Mouse (Mus musculus): ENCODE measurements around the gene Fcho2. TPM values are rescaled to one million over a fixed set of nuclear protein-coding genes. Genes with fewer than 3 reads are reported as not detected.
A peak's percentile ranks its signal among the peaks of the same experiment; 100 is the strongest.

Gene Fcho2
- total RNA-seq, 1 experiment = 13.6 TPM

DNA sequence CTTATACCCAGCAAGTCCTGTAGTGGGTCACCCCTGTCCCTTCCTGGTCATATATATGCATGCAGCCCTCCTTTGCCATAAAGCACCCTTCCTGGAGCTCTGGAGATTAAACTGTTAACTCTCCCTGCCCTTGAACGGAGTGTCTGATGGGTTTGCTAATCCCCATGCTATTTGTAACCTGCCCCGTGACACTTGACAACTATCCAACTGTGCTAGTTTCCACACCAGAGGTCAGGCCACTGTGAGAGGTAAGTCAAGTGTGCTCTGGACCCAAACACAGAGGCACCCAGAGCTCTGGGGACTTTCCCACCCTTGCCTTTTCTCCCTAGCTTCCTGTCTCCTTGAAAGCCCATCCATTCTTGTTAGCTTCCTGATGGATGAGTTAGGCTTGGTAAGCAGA is 119.7 kb downstream of the Fcho2 start:
- Histone ChIP-seq H3K4me1 (ENCODE audit: control insufficient read depth in 2 of 2, insufficient read depth in 2 of 2, low read length in 2 of 2, poor library complexity in 1 of 2) (no peaks in the 10 kb centered on the region), H3K9me3 (ENCODE audit: control insufficient read depth, insufficient read depth, low read depth, low read length) (no peaks in the 10 kb centered on the region), H3K4me3 (ENCODE audit: insufficient read depth in 1 of 2, low read depth in 1 of 2, low read length in 2 of 2, poor library complexity in 1 of 2, severe bottlenecking in 1 of 2) (no peak overlapping the region), H3K9ac (ENCODE audit: insufficient read depth, low read depth, low read length, poor library complexity, severe bottlenecking) (no peak overlapping the region), H3K27ac (ENCODE audit: insufficient read depth, low read depth, low read length, poor library complexity, severe bottlenecking) (no peak overlapping the region), H3K36me3 (ENCODE audit: control insufficient read depth, insufficient read depth, low read length, poor library complexity, severe bottlenecking) (no peaks in the 10 kb centered on the region)
- in situ Hi-C loops (cut with MboI; ENCODE audit: low sequenced_read_pairs in 2 of 2, unreplicated experiment in 2 of 2) = no loop called here
- TF ChIP-seq MAFK (IDR thresholded peaks at IDR 0.05; ENCODE audit: insufficient read depth, low read depth, low read length) = no peak
- TF ChIP-seq ZC3H11A (IDR thresholded peaks at IDR 0.05; ENCODE audit: borderline replicate concordance, low read depth, low read length) = no peak
- TF ChIP-seq CHD2 (IDR thresholded peaks at IDR 0.05; ENCODE audit: low read depth, low read length) = no peak
- TF ChIP-seq HCFC1 (IDR thresholded peaks at IDR 0.05; ENCODE audit: borderline replicate concordance, insufficient read depth, low read length) = no peak
- TF ChIP-seq ZNF384 (IDR thresholded peaks at IDR 0.05; ENCODE audit: low read depth, low read length) = no peak
- DNase-seq (ENCODE audit: low read depth, low spot score) = no peak

DNA sequence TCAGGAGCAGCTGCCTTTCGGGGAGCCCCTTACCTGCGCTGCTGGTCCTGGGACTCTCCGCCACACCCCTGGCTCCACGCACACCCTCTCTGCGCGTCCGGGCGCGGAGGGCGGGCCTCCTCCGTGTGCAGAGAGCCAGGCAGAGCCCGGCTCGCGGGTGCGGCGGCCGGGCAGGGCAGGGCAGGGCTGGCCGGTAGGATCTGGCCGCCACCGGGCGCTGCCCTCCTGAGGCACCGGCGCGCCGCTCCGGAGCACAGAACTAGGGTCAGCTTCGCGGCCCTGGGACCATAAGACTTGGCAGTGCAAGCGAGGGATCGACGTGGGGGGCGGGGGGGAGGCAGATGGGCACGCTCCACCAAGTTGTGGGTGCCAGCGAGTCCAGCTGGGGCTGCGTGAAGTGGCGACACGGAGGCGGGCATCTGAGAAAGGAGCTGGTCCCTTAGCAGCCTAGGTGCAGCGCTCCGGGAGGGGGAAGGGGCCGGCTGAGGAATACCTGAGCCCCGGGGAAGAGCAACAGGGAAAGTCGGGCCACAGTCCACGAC is 120.4 kb downstream of the Fcho2 start, which contains the start of gene Tmem171:
Tmem171 (minus strand) TSS at position 62 of the 542 bp plus-strand sequence.
- Histone ChIP-seq H3K36me3 (ENCODE audit: control insufficient read depth, insufficient read depth, low read length, poor library complexity, severe bottlenecking) (no peaks in the 10 kb centered on the region), H3K9me3 (ENCODE audit: control insufficient read depth, insufficient read depth, low read depth, low read length) (no peaks in the 10 kb centered on the region), H3K27ac (ENCODE audit: insufficient read depth, low read depth, low read length, poor library complexity, severe bottlenecking) (no peak within 1 kb of the TSS), H3K4me3 (ENCODE audit: insufficient read depth in 1 of 2, low read depth in 1 of 2, low read length in 2 of 2, poor library complexity in 1 of 2, severe bottlenecking in 1 of 2) (peak within 1 kb of the TSS; percentile 53 to 65; a peak in 3 of 4 replicates), H3K9ac (ENCODE audit: insufficient read depth, low read depth, low read length, poor library complexity, severe bottlenecking) (peak within 1 kb of the TSS; percentile 52; the same call in 1 of the 2 replicates), H3K4me1 (ENCODE audit: control insufficient read depth in 2 of 2, insufficient read depth in 2 of 2, low read length in 2 of 2, poor library complexity in 1 of 2) (no peaks in the 10 kb centered on the region)
- TF ChIP-seq CHD2 (IDR thresholded peaks at IDR 0.05; ENCODE audit: low read depth, low read length) (no peak), HCFC1 (IDR thresholded peaks at IDR 0.05; ENCODE audit: borderline replicate concordance, insufficient read depth, low read length) (no peak)
- no peak for DNase-seq (ENCODE audit: low read depth, low spot score)
- in situ Hi-C loops (cut with MboI; ENCODE audit: low sequenced_read_pairs in 2 of 2, unreplicated experiment in 2 of 2) = no loop called here

DNA sequence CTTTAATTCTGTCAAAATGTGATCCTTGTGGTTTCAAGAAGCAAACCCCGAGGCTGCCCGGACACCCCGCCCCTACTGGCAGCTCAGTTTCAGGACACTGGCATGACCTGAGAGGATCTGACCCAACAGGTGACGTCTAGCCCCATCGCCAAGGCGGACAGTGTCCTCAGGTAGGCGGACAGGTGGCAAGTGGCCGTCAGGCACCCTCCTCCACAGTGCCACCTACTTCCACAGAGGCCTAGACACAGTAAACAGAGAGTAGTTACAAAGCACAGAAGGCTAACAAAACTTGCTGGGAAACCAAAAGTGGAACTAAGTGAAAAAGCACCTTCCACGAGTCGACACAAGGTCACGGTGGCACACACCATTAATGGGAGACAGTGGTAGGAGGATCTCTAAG is 121.9 kb downstream of the Fcho2 start:
- DNase-seq (ENCODE audit: low read depth, low spot score) = no peak
- Histone ChIP-seq H3K4me1 (ENCODE audit: control insufficient read depth in 2 of 2, insufficient read depth in 2 of 2, low read length in 2 of 2, poor library complexity in 1 of 2) (no peaks in the 10 kb centered on the region), H3K9ac (ENCODE audit: insufficient read depth, low read depth, low read length, poor library complexity, severe bottlenecking) (no peak overlapping the region), H3K4me3 (ENCODE audit: insufficient read depth in 1 of 2, low read depth in 1 of 2, low read length in 2 of 2, poor library complexity in 1 of 2, severe bottlenecking in 1 of 2) (no peak overlapping the region), H3K27ac (ENCODE audit: insufficient read depth, low read depth, low read length, poor library complexity, severe bottlenecking) (no peak overlapping the region), H3K36me3 (ENCODE audit: control insufficient read depth, insufficient read depth, low read length, poor library complexity, severe bottlenecking) (no peaks in the 10 kb centered on the region), H3K9me3 (ENCODE audit: control insufficient read depth, insufficient read depth, low read depth, low read length) (no peaks in the 10 kb centered on the region)
- in situ Hi-C loops (cut with MboI; ENCODE audit: low sequenced_read_pairs in 2 of 2, unreplicated experiment in 2 of 2) = no loop called here
- TF ChIP-seq CHD2 (IDR thresholded peaks at IDR 0.05; ENCODE audit: low read depth, low read length) (no peak), ZC3H11A (IDR thresholded peaks at IDR 0.05; ENCODE audit: borderline replicate concordance, low read depth, low read length) (no peak), MAFK (IDR thresholded peaks at IDR 0.05; ENCODE audit: insufficient read depth, low read depth, low read length) (no peak), ZNF384 (IDR thresholded peaks at IDR 0.05; ENCODE audit: low read depth, low read length) (no peak), HCFC1 (IDR thresholded peaks at IDR 0.05; ENCODE audit: borderline replicate concordance, insufficient read depth, low read length) (no peak)

DNA sequence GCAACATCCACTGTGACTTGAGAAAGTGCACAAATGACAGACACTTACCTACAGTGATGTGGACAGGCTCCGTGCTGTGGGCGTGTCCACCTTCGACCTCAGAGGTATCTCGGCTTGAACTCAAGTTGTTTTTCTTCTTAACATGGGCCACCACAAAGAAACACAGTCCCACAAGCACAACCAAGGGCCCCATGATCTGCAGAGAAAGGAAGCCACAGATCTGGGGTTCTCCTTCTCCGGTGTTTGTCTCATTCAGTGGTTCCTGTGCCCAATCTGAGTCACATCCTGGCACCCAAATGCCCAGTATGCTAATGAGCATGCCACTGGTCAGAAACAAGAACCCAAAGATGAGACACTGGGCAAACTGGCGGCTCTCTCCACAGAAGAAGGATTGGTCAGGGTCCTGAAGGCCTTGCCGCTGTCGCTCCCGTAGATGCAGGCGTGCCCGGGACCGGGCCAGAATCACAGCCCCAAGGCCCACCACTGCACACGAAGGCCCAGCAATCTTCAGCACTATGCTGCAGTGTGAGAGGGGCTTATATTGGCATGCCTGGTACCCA is 123.2 kb downstream of the Fcho2 start:
- TF ChIP-seq ZC3H11A (IDR thresholded peaks at IDR 0.05; ENCODE audit: borderline replicate concordance, low read depth, low read length) = no peak
- TF ChIP-seq HCFC1 (IDR thresholded peaks at IDR 0.05; ENCODE audit: borderline replicate concordance, insufficient read depth, low read length) = no peak
- TF ChIP-seq MAFK (IDR thresholded peaks at IDR 0.05; ENCODE audit: insufficient read depth, low read depth, low read length) = no peak
- no peak for TF ChIP-seq CHD2 (IDR thresholded peaks at IDR 0.05; ENCODE audit: low read depth, low read length)
- no peak for TF ChIP-seq ZNF384 (IDR thresholded peaks at IDR 0.05; ENCODE audit: low read depth, low read length)
- H3K36me3 ChIP-seq (ENCODE audit: control insufficient read depth, insufficient read depth, low read length, poor library complexity, severe bottlenecking) = no peaks in the 10 kb centered on the region
- no peak overlapping the region for H3K9ac ChIP-seq (ENCODE audit: insufficient read depth, low read depth, low read length, poor library complexity, severe bottlenecking)
- in situ Hi-C loops (cut with MboI; ENCODE audit: low sequenced_read_pairs in 2 of 2, unreplicated experiment in 2 of 2) = no loop called here
- H3K4me3 ChIP-seq (ENCODE audit: insufficient read depth in 1 of 2, low read depth in 1 of 2, low read length in 2 of 2, poor library complexity in 1 of 2, severe bottlenecking in 1 of 2) = no peak overlapping the region
- DNase-seq (ENCODE audit: low read depth, low spot score) = no peak
- H3K4me1 ChIP-seq (ENCODE audit: control insufficient read depth in 2 of 2, insufficient read depth in 2 of 2, low read length in 2 of 2, poor library complexity in 1 of 2) = no peaks in the 10 kb centered on the region
- no peak overlapping the region for H3K27ac ChIP-seq (ENCODE audit: insufficient read depth, low read depth, low read length, poor library complexity, severe bottlenecking)
- no peaks in the 10 kb centered on the region for H3K9me3 ChIP-seq (ENCODE audit: control insufficient read depth, insufficient read depth, low read depth, low read length)

All from ES-E14 (cell line).